Mouse (Mus musculus) left cerebral cortex, postnatal 14 days (tissue): ENCODE results near the gene Fam208a. TPM values are rescaled to one million over a fixed set of nuclear protein-coding genes. Genes with fewer than 3 reads are reported as not detected.

ENCODE experiments used
- DNase-seq, 2 experiments: peaks; one replicate each; pipeline ENCODE4 v3.0.0; 2021 to 2022; ENCODE audit warnings: low spot score in 2 of 2, mixed read lengths in 1 of 2
- intact Hi-C: fragments of 180-260 bp; cut with DNase I; formaldehyde crosslinking; loops from one replicate; pipeline ENCODE4 v1.15.1; 2025
- long read RNA-seq, 2 experiments: library from polyadenylated mRNA; stranded (forward); transcript quantifications; one replicate each; pipeline ENCODE4 v2.0.0; 2021
- total RNA-seq, 2 experiments: library from RNA; stranded (reverse); gene quantifications; 2 replicates each; pipeline ENCODE4 v1.2.3; 2021

Gene Fam208a
- 10 to 100 TPM; 26.0 to 27.7 TPM for total RNA-seq
- long read RNA-seq, experiment 1, partial matches to known transcripts: 2 of 11 reads
- long read RNA-seq, experiment 1, other reads (novel, unspliced or antisense): 9 of 11 reads
- long read RNA-seq, experiment 2, partial matches to known transcripts: 4 of 7 reads
- long read RNA-seq, experiment 2, other reads (novel, unspliced or antisense): 3 of 7 reads

DNA sequence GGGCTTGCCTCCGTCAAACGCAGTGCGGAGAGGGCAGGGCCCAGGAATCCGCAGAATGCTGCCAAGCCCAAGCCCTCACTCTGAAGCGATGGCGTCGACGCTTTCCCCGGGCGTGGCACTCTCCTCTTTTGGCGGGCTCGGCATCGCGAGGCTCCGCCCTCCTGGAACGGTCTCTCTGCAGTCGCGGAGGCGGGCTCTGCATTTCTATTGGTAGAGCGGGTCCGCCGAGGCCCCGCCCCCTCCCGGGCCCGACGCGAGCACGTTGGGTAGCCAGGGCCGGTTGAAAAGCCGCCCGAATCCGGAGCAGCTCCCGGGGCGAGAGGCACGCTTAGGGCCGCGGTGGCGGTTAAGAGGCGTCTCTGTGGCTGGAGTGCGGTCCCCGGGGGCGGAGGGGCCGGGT lies at the start of gene Fam208a:
Gene Fam208a (plus strand): TSS at position 262 of the 400 bp plus-strand sequence.
- intact Hi-C loops: no loop called here
- DNase-seq: peak; percentile 92 to 97

- no peak for DNase-seq
Measured at GRCm38 (mm10) chr14:27379404-27379803, 49.2 kb upstream of the Fam208a start.

GRCm38 (mm10) chr14:27381459-27381858 lies 47.2 kb upstream of the Fam208a start:
- intact Hi-C loops: no loop called here
- DNase-seq: no peak

More at GRCm38 (mm10) chr14:27379404-27379803, 49.2 kb upstream of the Fam208a start:
- intact Hi-C loops: no loop called here

GRCm38 (mm10) chr14:27383321-27383830 lies 45.3 kb upstream of the Fam208a start:
- no peak for DNase-seq
- intact Hi-C loops: no loop called here

DNA sequence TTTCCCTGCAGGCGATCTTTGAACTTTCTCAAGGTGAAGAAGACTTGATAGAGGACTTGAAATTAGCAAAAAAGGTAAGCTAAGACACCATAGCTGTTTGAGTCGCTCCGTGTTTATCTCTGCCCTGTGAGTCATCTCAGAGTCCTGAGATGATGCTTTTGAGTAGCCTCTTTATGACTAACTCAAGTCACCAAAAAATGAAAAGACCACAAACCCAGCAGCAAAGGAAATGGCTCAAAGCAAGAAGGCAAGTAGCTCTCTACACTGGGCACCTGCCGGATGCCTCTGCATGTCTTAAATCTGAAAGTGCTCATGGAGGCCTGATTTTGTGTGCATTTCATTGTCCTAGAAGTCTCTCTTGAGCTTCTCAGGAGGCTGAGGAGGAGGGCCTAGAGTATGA lies 44.5 kb upstream of the Fam208a start:
- intact Hi-C loops: no loop called here
- no peak for DNase-seq

- intact Hi-C loops: no loop called here
- DNase-seq: no peak
Measured at GRCm38 (mm10) chr14:27388616-27389015, 40.0 kb upstream of the Fam208a start.

DNA sequence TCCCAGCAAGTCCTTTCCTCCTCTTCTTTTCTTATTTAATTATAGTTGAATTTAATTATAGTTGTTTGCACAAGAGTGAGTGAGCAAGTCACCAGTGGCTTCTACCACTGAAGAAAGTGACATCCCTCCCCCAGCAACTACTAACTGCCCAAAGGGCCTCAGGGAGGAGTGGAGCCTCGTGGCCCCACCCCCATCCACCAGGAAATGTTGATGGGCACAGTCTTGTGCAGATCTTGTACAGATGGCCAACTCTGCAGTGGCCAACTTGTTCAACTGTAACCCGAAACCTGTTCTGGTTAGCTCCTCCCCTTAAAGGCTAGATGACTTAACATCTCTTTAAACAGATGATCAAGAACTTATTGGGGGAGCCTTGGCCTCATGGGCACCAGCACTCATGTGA lies 38.9 kb upstream of the Fam208a start:
- no peak for DNase-seq
- intact Hi-C loops: no loop called here

GRCm38 (mm10) chr14:27390663-27391062 lies 38.0 kb upstream of the Fam208a start:
- no peak for DNase-seq
- intact Hi-C loops: no loop called here

- intact Hi-C loops: no loop called here
- no peak for DNase-seq
Measured at GRCm38 (mm10) chr14:27391776-27392308, 36.8 kb upstream of the Fam208a start.

DNA sequence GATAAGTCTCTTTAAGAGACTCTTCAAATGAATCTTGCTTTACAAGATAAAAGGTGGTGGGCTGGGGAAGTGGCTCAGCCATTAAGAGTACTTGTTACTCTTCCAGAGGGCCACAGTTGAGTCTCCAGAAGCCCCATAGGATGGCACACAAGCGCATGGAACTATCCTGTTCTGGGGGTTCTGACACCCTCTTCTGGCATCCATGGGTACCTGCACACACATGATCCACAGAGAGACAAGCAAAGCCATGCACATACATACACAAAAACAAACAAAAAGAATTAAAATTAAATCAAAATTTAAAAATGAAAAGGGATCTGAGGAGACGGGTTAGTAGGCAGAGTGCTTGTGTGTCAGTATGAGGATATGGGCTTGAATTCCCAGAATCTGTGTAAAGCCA lies 36.0 kb upstream of the Fam208a start:
- intact Hi-C loops: no loop called here
- DNase-seq: peak in 1 of 2 experiments; percentile 18

GRCm38 (mm10) chr14:27393806-27394205 lies 34.8 kb upstream of the Fam208a start:
- DNase-seq: no peak
- intact Hi-C loops: no loop called here

- intact Hi-C loops: no loop called here
- DNase-seq: no peak
Measured at GRCm38 (mm10) chr14:27396424-27396823, 32.2 kb upstream of the Fam208a start.

DNA sequence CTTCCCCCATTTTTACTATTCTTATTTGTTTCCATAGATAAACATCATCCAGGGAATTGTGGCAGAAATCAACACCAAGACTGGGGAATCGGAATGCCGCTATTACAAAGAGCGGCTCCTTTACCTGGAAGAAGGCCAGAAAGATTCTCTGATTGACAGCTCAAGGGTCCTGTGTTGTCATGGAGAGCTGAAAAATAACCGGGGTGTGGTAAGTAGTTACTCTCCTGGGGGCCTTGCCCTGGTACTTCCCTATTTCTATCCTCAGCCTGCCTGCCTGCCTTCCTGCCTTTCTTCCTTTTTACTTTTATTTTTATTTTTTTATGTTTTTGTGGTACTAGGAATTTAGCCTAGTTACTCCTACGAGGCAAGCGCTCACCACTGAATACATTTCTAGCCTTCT lies 31.1 kb upstream of the Fam208a start:
- intact Hi-C loops: no loop called here

DNA sequence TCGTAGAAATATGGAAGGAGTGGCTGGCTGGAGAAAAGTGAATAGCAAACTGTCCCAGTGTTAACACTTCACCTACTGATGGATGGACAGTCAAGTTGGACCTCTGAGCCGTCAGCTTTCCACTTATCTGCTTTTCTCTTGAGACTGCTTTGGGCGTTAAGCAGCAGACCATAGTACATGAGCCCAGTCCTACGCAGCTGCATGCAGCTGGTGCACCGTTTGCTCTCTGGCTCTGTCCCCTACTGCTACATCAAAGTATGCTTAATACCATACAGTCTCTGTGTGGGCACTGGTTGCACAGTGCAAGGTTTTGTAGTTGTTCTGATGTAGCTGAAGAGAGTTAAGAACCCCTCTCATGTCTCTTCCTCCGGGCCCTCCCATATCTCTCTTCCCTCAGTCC lies 28.1 kb upstream of the Fam208a start:
- intact Hi-C loops: no loop called here
- no peak for DNase-seq

More for the DNA sequence above, 31.1 kb upstream of the Fam208a start:
- DNase-seq: no peak

- intact Hi-C loops: no loop called here
- DNase-seq: no peak
Measured at GRCm38 (mm10) chr14:27401717-27402278, 26.8 kb upstream of the Fam208a start.

DNA sequence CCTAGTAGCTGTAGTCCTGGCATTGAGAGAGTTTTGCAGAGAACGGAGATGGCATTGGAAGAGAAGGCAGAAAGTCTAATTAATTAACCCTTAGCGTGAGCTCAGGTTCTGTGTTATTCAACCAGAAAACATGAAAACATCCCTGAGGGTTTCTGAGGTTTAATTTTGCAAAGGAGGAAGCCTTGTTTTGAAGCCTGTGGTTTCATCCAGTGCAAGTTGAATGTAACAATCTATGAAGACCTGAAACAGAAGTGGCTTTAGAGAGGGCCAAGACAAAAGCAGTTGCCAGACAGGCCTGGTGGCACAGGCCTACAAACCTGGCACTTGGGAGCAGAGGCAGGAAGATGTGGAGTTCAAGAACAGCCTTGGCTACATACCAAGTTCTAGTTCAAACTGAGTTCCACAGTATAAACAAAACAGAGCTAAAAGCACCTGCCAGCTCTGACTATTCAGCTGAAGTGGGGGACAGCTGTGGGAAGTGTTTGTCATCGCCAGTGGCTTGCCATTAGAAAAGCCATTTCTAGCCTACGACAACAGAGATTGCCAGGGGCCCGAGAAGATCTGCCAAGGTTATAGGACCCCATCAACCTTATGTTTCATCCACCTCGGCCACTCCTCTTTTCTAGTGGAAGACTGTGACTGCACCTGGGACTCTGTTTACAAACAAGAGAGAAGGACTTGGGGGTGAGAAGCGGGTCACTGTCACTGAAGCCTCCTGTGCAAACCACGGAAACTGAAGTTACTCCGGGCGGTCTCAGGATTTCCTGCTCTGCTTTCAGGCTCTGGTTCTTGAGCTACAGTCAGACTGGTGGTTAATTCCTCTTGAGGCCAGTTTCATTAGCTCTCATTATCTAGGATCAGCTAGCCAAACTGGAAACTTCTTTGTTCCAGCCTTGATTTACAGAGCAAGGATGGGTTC lies 26.0 kb upstream of the Fam208a start:
- intact Hi-C loops: no loop called here
- no peak for DNase-seq

DNA sequence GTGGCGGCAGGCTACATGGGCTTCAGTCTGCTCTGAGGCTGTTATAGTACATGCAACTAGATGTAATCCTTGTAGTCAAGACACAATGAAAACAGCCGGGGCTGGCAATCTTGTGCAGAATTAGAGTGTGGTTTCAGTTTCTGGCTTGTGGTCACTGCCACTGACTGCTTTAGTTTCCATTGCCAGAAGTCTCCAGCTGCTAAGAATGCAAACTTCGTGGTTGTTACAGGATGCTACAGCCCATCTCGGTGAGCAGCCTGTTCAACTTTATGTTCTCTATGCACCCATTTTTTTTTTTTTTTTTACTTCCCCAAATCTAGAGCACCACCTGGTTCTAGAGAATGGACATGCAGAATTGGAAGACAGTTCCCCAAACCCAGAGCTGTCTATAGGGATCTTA lies 23.2 kb upstream of the Fam208a start:
- DNase-seq: no peak
- intact Hi-C loops: loop anchor here (5.0 kb wide), 1 partner anchor 68 kb away; no protein-coding TSS in a partner anchor

DNA sequence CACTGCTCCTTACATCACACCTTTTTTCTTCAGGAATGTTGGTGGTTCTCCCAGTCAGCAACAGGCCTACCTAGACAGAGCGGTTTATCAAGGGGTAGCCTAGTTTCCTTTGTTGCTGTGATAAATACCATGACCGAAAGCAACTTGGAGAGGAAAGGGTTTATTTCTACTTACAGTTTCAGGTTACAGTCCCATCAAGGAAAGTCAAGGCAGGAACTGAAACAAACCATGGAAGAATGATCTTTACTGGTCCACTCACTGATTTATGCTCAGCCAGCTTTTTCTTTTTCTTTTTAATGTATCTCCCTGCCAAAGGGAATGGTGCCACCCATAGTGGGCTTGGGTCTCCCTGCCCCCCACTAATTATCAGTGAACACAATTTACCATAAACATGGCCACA lies 22.7 kb upstream of the Fam208a start:
- intact Hi-C loops: loop anchor here (5.0 kb wide), 1 partner anchor 69 kb away; no protein-coding TSS in a partner anchor
- no peak for DNase-seq

DNA sequence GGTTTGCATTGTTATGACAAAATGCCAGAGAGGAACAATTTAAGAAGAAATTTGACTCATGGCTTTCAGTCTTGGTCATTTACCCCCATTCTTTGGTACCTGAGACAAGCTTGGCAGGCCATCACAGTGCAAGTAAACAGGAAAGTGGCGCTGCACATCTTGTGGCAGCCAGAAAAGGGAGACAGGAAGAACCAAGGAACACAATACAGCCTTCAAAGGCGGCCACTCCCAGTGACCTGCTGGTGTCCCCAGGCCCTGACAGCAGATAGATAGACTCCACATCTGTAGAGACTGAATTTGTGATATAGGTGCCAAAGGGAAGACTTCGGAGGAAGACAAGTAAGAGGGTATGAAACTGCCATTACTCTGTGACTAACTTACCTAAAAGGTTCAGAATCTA lies 20.4 kb upstream of the Fam208a start:
- intact Hi-C loops: loop anchor here (5.0 kb wide), 1 partner anchor 71 kb away; no protein-coding TSS in a partner anchor
- no peak for DNase-seq

- intact Hi-C loops: loop anchor here (5.0 to 10.0 kb wide), 2 partner anchors 72 to 305 kb away; no protein-coding TSS in a partner anchor
- no peak for DNase-seq
Measured at GRCm38 (mm10) chr14:27409662-27410061, 19.0 kb upstream of the Fam208a start.
